Mouse (Mus musculus) adrenal gland, postnatal 25 days (tissue): ENCODE measurements around the gene Dok4. TPM values are rescaled to one million over a fixed set of nuclear protein-coding genes. Genes with fewer than 3 reads are reported as not detected.
"Not testable (repeated sequence)": the region's sequence is repeated elsewhere in the genome, so short reads cannot be mapped to it uniquely, and the experiment has no call there.

ENCODE experiments used
- DNase-seq: peaks from one replicate; pipeline ENCODE4 v3.0.0; 2021; ENCODE audit warnings: mixed read lengths
- total RNA-seq: library from RNA; stranded (reverse); gene quantifications from 2 replicates; pipeline ENCODE4 v1.2.3, GENCODE M21; 2021

Gene Dok4
- total RNA-seq, 1 experiment from 2014 or later, result 15.3 TPM

DNA sequence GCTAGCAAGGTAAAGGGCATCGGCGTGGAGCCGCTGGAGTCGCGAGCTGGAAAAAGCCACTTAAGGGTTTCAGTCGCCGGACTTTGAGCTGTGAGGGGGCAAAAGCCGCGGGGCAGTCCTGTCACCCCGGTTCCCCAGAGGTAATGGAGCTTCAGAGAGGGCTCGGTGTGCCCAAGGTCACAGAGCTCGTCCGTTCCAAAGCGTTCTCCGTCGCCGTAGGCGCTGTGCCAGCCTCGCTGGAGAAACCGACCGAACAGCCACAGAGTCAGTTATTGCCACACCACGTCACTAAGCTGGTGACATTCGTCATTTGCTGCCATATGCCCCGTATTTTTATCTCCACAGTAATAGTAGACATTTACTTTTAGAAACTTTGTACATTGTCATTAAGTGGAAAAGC is 37.5 kb downstream of the Dok4 start:
- DNase-seq, result peak; percentile 86

DNA sequence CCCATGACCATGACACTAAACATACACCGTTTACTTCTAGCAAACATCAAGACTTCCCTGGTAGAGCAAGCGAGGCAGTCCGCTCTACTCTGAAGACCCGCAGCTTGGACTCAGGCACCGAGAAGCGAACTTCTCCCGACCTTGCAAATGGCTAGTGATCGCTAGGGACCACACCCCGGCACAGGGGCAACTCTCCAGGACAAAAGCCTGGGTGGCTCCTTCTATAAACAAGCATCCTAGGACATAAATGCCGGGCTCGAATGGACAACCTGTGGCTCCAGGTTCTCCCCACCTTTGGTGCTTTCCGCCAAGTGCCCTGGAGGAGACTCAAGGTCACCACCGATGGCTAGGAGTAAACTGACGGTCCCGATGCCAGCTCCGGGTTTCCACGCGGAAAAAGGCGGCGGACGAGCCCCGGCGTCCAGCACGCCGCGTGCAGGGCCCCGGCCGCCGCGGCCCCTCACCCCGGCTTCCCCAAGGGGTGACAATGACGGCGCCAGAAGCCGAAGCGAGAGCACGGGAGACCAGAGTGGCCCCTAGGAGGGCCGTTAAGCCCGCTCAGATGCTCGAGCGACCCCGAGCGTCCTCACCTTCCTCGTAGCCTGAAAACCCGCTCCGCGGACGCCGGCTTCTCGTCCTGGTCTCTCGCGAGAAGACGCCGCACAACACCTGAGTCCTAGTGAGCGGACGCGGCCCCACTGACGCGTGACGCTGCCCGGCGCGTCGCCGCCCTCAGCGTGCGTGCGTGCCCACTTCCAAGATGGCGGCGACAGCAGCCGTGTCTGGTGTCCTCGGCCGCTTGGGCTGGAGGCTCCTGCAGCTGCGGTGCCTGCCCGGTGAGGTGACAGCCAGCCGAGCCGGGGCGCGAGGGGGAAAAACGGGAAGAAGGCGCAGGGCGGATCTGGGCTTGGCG is 38.2 kb downstream of the Dok4 start, which contains the start of the genes Coq9 and Ciapin1:
Gene Coq9, plus strand, starts transcription at position 660 of the 913 bp plus-strand sequence.
Gene Ciapin1, minus strand, starts transcription at position 697 of the 913 bp plus-strand sequence.
- DNase-seq, result peak; percentile 95

DNA sequence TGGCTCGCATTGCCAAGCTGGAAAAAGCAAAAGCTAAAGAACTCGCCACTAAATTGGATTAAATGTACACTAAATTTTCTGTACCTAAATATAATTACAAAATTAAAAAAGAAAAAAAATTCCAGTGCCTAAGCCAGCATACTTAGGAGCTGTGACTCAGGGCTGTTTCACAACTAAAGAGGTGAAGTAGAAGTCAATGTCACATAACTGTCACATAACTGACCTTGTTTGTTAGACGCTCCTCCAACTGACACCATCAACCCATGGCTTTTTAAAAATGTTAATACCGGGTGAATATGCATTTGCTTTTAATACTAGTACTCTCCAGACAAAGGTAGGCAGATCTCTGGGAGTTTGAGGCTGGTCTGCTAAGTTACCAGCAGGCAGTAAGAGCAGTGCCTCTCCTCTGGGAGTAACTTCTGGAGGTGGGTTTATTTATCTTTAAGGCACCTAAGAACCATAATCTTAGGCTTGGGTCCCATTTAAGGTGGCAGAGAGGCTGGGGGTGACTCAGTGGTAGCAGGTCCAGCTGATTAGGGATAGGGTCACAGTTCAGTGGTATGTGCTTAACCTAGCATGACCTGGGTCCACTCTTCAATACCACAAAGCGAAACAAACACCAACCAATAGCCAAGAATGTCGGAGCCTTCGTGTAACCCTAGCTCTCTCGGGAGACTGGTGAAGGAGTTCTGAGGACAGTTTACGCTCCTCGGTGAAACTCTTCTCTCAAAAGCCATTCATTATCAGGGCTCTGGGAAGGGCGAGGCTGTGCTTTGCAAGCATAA is 39.5 kb downstream of the Dok4 start:
- DNase-seq, result no peak

DNA sequence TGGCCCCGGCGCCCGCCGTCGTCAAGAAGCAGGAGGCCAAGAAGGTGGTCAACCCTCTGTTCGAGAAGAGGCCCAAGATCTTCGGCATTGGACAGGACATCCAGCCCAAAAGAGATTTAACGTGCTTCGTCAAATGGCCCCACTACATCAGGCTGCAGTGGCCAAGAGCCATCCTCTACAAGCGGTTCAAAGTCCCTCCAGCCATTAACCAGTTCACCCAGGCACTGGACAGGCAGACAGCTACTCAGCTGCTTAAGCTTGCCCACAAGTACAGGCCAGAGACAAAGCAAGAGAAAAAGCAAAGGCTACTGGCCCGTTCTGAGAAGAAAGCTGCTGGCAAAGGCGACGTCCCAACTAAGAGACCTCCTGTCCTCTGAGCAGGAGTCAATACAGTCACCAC is 40.4 kb downstream of the Dok4 start:
- not testable (repeated sequence) for DNase-seq

DNA sequence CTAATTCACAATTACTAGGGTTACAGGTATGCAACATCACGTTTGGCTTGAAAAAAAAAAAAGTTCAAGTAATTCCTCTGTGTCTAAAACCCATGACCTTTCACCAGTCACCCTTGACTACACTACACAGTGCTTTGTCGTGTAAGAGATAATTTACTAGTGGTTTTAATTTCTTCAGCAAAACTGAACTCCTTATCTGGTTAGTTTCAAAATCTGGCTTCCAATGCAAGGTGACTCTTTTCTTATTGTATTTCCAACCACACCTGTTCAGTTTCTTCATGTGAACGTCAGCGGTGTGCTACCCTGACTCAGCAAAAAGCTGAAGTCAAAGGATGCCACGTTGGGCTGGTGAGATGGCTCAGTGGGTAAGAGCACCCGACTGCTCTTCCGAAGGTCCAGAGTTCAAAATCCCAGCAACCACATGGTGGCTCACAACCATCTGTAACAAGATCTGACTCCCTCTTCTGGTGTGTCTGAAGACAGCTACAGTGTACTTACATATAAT is 42.2 kb downstream of the Dok4 start:
- not testable (repeated sequence) for DNase-seq

DNA sequence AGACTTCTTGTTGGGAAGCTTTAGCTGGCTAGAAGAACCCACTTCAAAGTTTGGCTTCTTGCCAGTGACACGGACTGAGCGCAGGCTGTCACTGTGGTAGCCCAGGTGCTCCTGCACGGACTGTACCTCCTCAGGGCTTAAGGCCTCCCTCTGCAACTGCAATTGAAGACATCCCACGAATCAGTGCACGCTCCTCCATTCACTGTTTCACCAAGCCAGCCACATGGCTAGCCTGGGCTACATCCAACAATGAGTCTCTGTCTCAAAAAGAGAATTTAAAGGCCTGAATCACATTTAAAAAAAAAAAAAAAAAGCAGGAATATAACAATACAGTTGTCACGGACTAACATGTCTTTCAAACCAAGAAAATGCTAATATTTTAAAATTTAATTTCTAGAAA is 47.8 kb downstream of the Dok4 start:
- DNase-seq, result no peak

DNA sequence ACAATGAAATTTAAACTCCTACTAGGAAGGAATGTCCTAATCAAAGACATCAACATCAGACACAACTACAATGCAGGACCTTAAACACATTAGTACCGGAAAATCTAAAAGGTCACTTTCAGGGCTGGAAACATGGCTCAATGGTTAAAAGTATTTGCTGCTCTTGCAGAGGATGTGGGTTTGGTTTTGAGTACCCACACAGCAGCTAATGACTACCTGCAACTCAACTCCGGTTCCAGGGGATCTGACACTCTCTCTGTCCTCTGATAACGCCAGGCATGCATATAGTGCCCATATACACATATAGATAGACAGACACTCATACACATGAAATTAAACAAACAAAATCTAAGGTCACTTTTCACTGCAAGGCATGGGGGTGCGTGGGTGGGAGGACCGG is 49.9 kb downstream of the Dok4 start:
- DNase-seq, result no peak

DNA sequence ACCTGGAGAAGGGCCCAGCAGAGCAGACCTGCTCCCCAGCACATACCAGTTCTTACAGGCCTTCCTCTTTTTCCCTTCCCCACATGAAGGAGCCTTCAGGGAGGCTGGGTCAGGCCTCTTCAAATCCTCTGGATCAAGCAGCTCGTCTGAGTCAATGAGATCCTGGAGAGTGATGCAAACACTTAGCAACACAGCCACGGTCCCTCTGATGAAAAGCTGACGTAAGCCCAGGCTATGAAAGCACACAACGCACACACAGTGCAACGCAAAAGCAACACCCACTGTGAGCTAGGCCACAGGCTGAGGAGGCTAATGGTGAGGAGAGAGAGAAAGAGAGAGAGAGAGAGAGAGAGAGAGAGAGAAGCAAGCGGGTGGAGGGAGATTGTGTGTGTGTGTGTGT is 51.0 kb downstream of the Dok4 start:
- DNase-seq, result no peak

DNA sequence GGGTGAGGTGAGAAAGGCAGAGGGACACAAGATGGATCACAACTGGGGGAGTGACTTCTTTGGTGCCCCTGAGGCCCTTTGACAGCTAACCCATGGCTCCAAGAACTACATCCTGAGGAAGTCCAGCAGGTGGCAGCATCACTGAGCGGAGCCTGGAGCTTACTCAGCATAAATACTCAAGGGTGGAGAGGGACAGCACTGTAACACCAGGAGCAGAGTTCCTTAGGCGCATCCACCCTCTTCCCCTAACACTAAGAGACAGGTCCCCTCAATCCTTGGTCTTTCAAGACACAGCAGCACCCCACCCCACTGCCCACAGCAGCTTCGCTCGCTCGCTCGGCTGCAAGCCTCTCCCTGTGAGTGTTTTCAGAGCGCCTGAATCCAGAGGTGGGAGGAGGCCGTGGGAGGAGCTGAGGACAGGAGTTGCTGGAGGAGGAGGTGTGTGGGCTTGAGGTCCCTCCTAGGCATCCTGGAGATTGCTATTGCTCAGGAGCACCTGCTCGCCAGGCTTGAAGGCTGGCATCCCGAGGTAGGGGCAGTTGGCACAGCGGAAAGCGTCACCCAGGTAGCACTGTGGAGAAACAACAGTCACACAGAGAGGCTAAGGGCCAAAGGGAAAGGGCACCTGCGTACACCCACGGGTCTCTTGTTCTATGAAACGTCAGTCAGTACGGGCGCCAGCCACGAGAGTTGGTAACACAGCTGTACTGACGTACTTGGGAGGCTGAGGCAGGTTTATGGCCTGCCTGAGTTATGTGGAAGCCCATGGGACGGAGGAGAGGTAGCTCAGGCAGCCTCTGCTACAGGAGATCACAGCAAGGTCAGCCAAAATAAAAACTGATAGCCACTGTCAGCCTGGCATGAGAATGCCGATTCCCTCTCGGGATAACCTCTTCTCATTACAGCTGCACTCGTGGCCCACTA is 53.2 kb downstream of the Dok4 start:
- peak; percentile 55 for DNase-seq

DNA sequence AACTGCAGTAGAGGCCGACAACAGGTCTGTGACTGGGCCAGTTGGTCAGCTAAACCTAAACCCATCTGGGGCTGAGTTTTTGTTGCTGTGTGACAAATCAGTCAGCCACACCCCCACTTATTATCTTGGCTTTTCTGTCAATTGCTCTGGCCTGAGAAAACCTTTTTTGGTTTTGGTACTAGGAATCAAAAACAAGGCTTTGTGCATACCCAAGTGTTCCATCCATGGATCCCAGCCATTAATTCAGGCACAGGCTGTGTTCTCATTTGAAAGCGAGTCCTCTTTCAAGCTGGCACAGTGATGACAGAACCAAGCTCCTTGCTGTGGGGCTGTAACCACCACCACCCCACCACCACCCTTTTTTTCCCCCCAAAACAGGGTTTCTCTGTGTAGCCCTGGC is 54.7 kb downstream of the Dok4 start:
- no peak for DNase-seq

DNA sequence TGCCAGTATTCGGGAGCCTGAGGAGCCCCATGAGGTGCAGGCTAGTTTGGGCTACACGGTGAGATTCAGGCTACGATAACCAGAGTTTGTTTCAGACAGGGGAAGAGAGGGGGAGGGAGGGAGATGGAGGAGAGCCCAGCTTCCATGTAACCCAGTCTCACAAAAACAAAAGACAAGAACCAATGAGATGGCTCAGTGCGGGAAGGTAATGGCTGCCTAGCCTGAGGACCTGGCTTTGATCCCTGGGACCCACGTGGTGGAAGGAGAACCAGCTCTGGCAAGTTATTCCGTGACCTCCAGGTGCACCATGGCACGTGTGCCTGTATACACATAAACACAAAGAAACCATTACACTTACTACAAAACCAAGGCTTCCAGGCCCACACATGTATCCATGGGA is 55.6 kb downstream of the Dok4 start:
- no peak for DNase-seq

DNA sequence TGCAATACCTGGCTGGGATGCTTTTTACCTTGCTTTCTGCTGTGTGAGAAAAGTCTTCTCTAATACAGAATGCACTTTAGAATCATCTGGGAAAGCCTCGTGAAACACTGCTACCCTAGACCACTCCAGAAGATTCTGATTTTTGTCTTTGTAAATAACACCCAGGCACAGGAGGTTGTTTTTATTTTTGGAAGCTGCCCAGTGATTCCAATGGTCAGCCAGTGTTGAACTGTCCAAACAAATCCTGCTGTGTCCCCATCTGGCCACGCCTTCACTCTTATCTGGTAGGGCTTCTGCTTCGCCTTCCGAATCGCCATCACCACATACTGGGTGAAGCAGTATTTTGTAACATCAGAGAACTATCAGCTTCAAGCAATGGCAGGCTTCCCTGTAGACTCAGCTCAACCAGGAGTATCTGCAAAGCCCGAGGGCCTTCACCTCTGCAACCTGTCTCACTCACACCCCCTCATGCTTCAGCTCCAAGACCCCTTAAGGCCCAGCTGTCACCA is 56.4 kb downstream of the Dok4 start:
- no peak for DNase-seq

DNA sequence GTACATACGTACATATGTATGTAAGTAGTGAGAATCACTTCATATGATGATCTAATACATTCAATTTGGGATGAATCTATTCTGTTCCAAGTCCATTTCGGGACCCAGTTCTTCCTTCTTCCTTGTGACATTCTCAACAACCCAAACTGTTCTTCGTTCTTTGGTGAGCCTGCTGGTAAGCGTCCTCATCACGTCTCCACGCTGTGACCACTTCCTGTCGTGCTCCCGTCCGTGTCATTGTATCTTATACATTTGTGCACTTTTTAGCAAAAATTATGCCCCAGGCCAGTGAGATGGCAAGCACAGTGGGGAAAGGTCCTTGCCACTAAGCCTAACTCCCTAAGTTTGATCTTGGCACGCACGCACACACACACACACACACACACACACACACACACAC is 58.2 kb downstream of the Dok4 start:
- DNase-seq, result no peak

DNA sequence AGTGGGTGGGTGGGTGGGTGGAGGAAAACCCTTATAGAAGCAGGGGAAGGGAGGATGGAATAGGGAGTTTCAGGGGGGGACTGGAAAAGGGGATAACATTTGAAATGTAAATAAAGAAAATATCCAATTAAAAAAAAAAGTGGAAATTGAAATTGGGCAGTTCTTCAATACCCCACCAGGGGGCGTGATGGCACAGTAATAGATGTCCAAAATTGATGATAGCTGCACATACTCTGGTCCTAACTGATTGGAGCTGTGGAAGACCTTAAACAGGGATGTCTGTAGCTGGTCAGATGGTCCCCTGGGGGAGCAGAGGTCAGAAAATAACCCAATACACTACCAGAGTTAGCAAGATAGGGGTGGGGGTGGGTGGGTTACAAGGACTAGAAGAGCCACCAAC is 61.6 kb downstream of the Dok4 start:
- DNase-seq, result no peak

Other genes with a start within 250 kb of the Dok4 start
- gene Arl2bp, start 209.7 kb downstream of the Dok4 start, total RNA-seq, result 60.0 and 75.3 TPM in 2 replicates
- gene Pllp, start 180.1 kb downstream of the Dok4 start, total RNA-seq, result 0.67 TPM in 1 of 2 replicates, not detected in the other
- gene Ccl22, start 130.7 kb downstream of the Dok4 start, total RNA-seq, result not detected in 2 replicates
- 23.0 and 25.2 TPM in 2 replicates for gene Cx3cl1, start 104.3 kb downstream of the Dok4 start, total RNA-seq
- gene Ccl17, start 65.9 kb downstream of the Dok4 start, total RNA-seq, result 0.70 TPM in 1 of 2 replicates, not detected in the other
- gene Coq9, start 38.0 kb downstream of the Dok4 start, total RNA-seq, result 199 and 209 TPM in 2 replicates
- gene Ciapin1, start 38.0 kb downstream of the Dok4 start, total RNA-seq, result 112 and 175 TPM in 2 replicates
- 62.1 and 66.2 TPM in 2 replicates for gene Polr2c, start 18.9 kb downstream of the Dok4 start, total RNA-seq
- 7.7 and 8.8 TPM in 2 replicates for gene Ccdc102a, start 41.8 kb upstream of the Dok4 start, total RNA-seq
- gene Adgrg5, start 47.4 kb upstream of the Dok4 start, total RNA-seq, result 0.33 and 0.76 TPM in 2 replicates
- gene Adgrg1, start 98.4 kb upstream of the Dok4 start, total RNA-seq, result 11.7 and 20.7 TPM in 2 replicates
- gene Adgrg3, start 141.4 kb upstream of the Dok4 start, total RNA-seq, result 3.0 and 4.2 TPM in 2 replicates
- gene Drc7, start 178.8 kb upstream of the Dok4 start, total RNA-seq, result not detected in 2 replicates
- gene Katnb1, start 204.9 kb upstream of the Dok4 start, total RNA-seq, result 13.2 and 14.1 TPM in 2 replicates